Mouse (Mus musculus) liver, embryonic 15.5 days (tissue): ENCODE measurements around the gene Lect2. TPM values are rescaled to one million over a fixed set of nuclear protein-coding genes. Genes with fewer than 3 reads are reported as not detected.

Experiments
- ATAC-seq: fragments of 200-750 bp; cut with Nextera tagmentation; 2 replicates; pipeline ENCODE4 v1.8.0; 2017; ENCODE audit warnings: moderate number of reproducible peaks, mild to moderate bottlenecking, moderate library complexity; ENCODE audit not compliant: insufficient read depth
- H3K27ac ChIP-seq: fragments of 300-500 bp; sonication (generic); replicated peaks from 2 replicates; pipeline ENCODE4 v1.5.1; 2015; ENCODE audit warnings: mild to moderate bottlenecking, inconsistent platforms
- H3K27me3 ChIP-seq: fragments of 300-500 bp; sonication (generic); 2 replicates; pipeline ENCODE4 v1.6.1; 2015; ENCODE audit warnings: mild to moderate bottlenecking, inconsistent platforms
- H3K36me3 ChIP-seq: fragments of 300-500 bp; sonication (generic); replicated peaks from 2 replicates; pipeline ENCODE4 v1.6.1; 2015; ENCODE audit warnings: moderate library complexity, mild to moderate bottlenecking, inconsistent platforms
- H3K4me1 ChIP-seq: fragments of 300-500 bp; sonication (generic); replicated peaks from 2 replicates; pipeline ENCODE4 v1.6.1; 2015; ENCODE audit warnings: inconsistent platforms
- H3K4me2 ChIP-seq: fragments of 300-500 bp; sonication (generic); 2 replicates; pipeline ENCODE4 v1.6.1; 2015; ENCODE audit warnings: moderate library complexity, mild to moderate bottlenecking, inconsistent platforms
- H3K4me3 ChIP-seq: fragments of 300-500 bp; sonication (generic); replicated peaks from 2 replicates; pipeline ENCODE4 v1.5.1; 2015; ENCODE audit warnings: mild to moderate bottlenecking, inconsistent platforms
- H3K9ac ChIP-seq: fragments of 300-500 bp; sonication (generic); 2 replicates; pipeline ENCODE4 v1.6.1; 2015; ENCODE audit warnings: moderate library complexity, mild to moderate bottlenecking, inconsistent platforms
- H3K9me3 ChIP-seq: fragments of 300-500 bp; sonication (generic); replicated peaks from 2 replicates; pipeline ENCODE4 v1.6.1; 2016; ENCODE audit warnings: inconsistent platforms
- WGBS: fragments of 180-500 bp; shearing (Covaris S2); methylation state at CpG from one replicate; pipeline ENCODE4 v1.1.7; 2015; ENCODE audit warnings: mixed read lengths; ENCODE audit not compliant: insufficient replicate concordance; 5-methylcytosine and 5-hydroxymethylcytosine counted together
- polyA plus RNA-seq: library from polyadenylated mRNA; unstranded; fragments of >200 nt; fragmentation: Nextera tagmentation; extraction: Ambion mirVana; gene quantifications from 2 replicates; pipeline ENCODE4 v1.2.1, GENCODE M21; 2015

Lect2 gene
- polyA plus RNA-seq, 1 experiment from 2014 or later, result 50.1 TPM

GRCm38 (mm10) chr13:56581512-56581911 lies 33.2 kb upstream of the Lect2 start:
- Histone ChIP-seq H3K27ac (no peak overlapping the region), H3K9ac (no peak overlapping the region), H3K36me3 (no peaks in the 10 kb centered on the region), H3K4me1 (peaks cover 4% of the 10 kb centered on the region; the same call in 1 of the 2 replicates), H3K27me3 (no peaks in the 10 kb centered on the region), H3K4me2 (no peak overlapping the region), H3K4me3 (no peak overlapping the region), H3K9me3 (no peaks in the 10 kb centered on the region)
- no peak for ATAC-seq
- WGBS, result 46% methylated on average over 3 of the region's 3 CpGs

- Histone ChIP-seq H3K36me3 (no peaks in the 10 kb centered on the region), H3K9me3 (no peaks in the 10 kb centered on the region), H3K9ac (no peak overlapping the region), H3K4me2 (no peak overlapping the region), H3K4me3 (no peak overlapping the region), H3K27ac (no peak overlapping the region), H3K4me1 (peaks cover 4% of the 10 kb centered on the region; the same call in 1 of the 2 replicates), H3K27me3 (no peaks in the 10 kb centered on the region)
- no peak for ATAC-seq
- 56% methylated on average over 5 of the region's 5 CpGs for WGBS
These were observed 32.1 kb upstream of the Lect2 start for GRCm38 (mm10) chr13:56580450-56580849.

- ATAC-seq, result no peak
These were observed 29.8 kb upstream of the Lect2 start for GRCm38 (mm10) chr13:56578097-56578496.

GRCm38 (mm10) chr13:56575701-56576321 lies 27.5 kb upstream of the Lect2 start:
- Histone ChIP-seq H3K9ac (no peak overlapping the region), H3K36me3 (no peaks in the 10 kb centered on the region), H3K4me1 (no peaks in the 10 kb centered on the region), H3K9me3 (no peaks in the 10 kb centered on the region), H3K4me3 (no peak overlapping the region), H3K27ac (no peak overlapping the region), H3K27me3 (no peaks in the 10 kb centered on the region), H3K4me2 (no peak overlapping the region)
- ATAC-seq, result no peak
- 46% methylated on average over 12 of the region's 12 CpGs for WGBS

More at GRCm38 (mm10) chr13:56578097-56578496, 29.8 kb upstream of the Lect2 start:
- WGBS, result 67% methylated on average over 5 of the region's 5 CpGs
- Histone ChIP-seq H3K27me3 (no peaks in the 10 kb centered on the region), H3K36me3 (no peaks in the 10 kb centered on the region), H3K4me3 (no peak overlapping the region), H3K4me1 (peaks cover 4% of the 10 kb centered on the region; the same call in 1 of the 2 replicates), H3K9ac (no peak overlapping the region), H3K4me2 (no peak overlapping the region), H3K27ac (no peak overlapping the region), H3K9me3 (no peaks in the 10 kb centered on the region)

- 46% methylated on average over 4 of the region's 4 CpGs for WGBS
- no peaks in the 10 kb centered on the region for H3K9me3 ChIP-seq
These were observed 26.8 kb upstream of the Lect2 start for GRCm38 (mm10) chr13:56575074-56575473.

GRCm38 (mm10) chr13:56571645-56572044 lies 23.3 kb upstream of the Lect2 start:
- Histone ChIP-seq H3K4me3 (no peak overlapping the region), H3K27me3 (no peaks in the 10 kb centered on the region), H3K9ac (no peak overlapping the region), H3K36me3 (no peaks in the 10 kb centered on the region), H3K27ac (no peak overlapping the region), H3K4me1 (no peaks in the 10 kb centered on the region), H3K9me3 (no peaks in the 10 kb centered on the region), H3K4me2 (no peak overlapping the region)
- no peak for ATAC-seq
- 72% methylated on average over 8 of the region's 8 CpGs for WGBS

More at GRCm38 (mm10) chr13:56575074-56575473, 26.8 kb upstream of the Lect2 start:
- H3K27ac ChIP-seq, result no peak overlapping the region
- no peak overlapping the region for H3K9ac ChIP-seq
- H3K27me3 ChIP-seq, result no peaks in the 10 kb centered on the region
- no peak overlapping the region for H3K4me3 ChIP-seq
- no peak overlapping the region for H3K4me2 ChIP-seq
- H3K4me1 ChIP-seq, result no peaks in the 10 kb centered on the region
- no peak for ATAC-seq
- no peaks in the 10 kb centered on the region for H3K36me3 ChIP-seq

- 69% methylated on average over 10 of the region's 10 CpGs for WGBS
- Histone ChIP-seq H3K4me2 (no peak overlapping the region), H3K9ac (no peak overlapping the region), H3K4me1 (no peaks in the 10 kb centered on the region), H3K27ac (no peak overlapping the region), H3K27me3 (no peaks in the 10 kb centered on the region), H3K4me3 (no peak overlapping the region), H3K36me3 (no peaks in the 10 kb centered on the region), H3K9me3 (no peaks in the 10 kb centered on the region)
- no peak for ATAC-seq
These were observed 18.0 kb upstream of the Lect2 start for GRCm38 (mm10) chr13:56566336-56566735.

- WGBS, result 32% methylated on average over 6 of the region's 6 CpGs
- Histone ChIP-seq H3K9me3 (no peaks in the 10 kb centered on the region), H3K27me3 (no peaks in the 10 kb centered on the region), H3K9ac (no peak overlapping the region), H3K4me2 (no peak overlapping the region), H3K4me3 (no peak overlapping the region), H3K36me3 (no peaks in the 10 kb centered on the region), H3K4me1 (peaks cover 12% of the 10 kb centered on the region), H3K27ac (no peak overlapping the region)
- no peak for ATAC-seq
These were observed 14.8 kb upstream of the Lect2 start for GRCm38 (mm10) chr13:56563075-56563474.

- WGBS, result 50% methylated on average over 8 of the region's 8 CpGs
- Histone ChIP-seq H3K9me3 (no peaks in the 10 kb centered on the region), H3K4me2 (no peak overlapping the region), H3K27me3 (no peaks in the 10 kb centered on the region), H3K27ac (no peak overlapping the region), H3K4me1 (peaks cover 12% of the 10 kb centered on the region), H3K36me3 (no peaks in the 10 kb centered on the region), H3K9ac (no peak overlapping the region), H3K4me3 (no peak overlapping the region)
- 0 out of 2 replicates have a peak, but pooled peaks have one; percentile 37 for ATAC-seq
These were observed 12.8 kb upstream of the Lect2 start for GRCm38 (mm10) chr13:56561129-56561528.

GRCm38 (mm10) chr13:56559841-56560370 lies 11.6 kb upstream of the Lect2 start:
- WGBS, result 49% methylated on average over 6 of the region's 6 CpGs
- Histone ChIP-seq H3K4me3 (no peak overlapping the region), H3K27me3 (no peaks in the 10 kb centered on the region), H3K36me3 (no peaks in the 10 kb centered on the region), H3K4me2 (no peak overlapping the region), H3K4me1 (peaks cover 12% of the 10 kb centered on the region), H3K9ac (no peak overlapping the region), H3K9me3 (no peaks in the 10 kb centered on the region), H3K27ac (no peak overlapping the region)
- ATAC-seq, result no peak

GRCm38 (mm10) chr13:56558811-56559210 lies 10.5 kb upstream of the Lect2 start:
- no peak overlapping the region for H3K4me2 ChIP-seq
- H3K27ac ChIP-seq, result no peak overlapping the region; the same call in 1 of the 2 replicates
- H3K9me3 ChIP-seq, result no peaks in the 10 kb centered on the region
- H3K36me3 ChIP-seq, result no peaks in the 10 kb centered on the region
- H3K4me1 ChIP-seq, result peaks cover 12% of the 10 kb centered on the region
- no peaks in the 10 kb centered on the region for H3K27me3 ChIP-seq
- H3K4me3 ChIP-seq, result no peak overlapping the region
- ATAC-seq, result peak; percentile 69; the same call in 1 of the 2 replicates
- 21% methylated on average over 3 of the region's 3 CpGs for WGBS
- H3K9ac ChIP-seq, result no peak overlapping the region
